Mouse (Mus musculus): Measurements from ENCODE around the gene Unc13d. TPM values are rescaled to one million over a fixed set of nuclear protein-coding genes. Genes with fewer than 3 reads are reported as not detected.

The Unc13d gene
- total and polyA plus RNA-seq, 3 experiments: 8.9 to 15.7 (median 14.0) TPM

- peaks cover 8% of the 10 kb centered on the region for H3K9me3 ChIP-seq (replicated peaks; ENCODE audit: low read length)
- no peak overlapping the region for H3K4me3 ChIP-seq (replicated peaks in 1 of 3; ENCODE audit: low read depth in 2 of 3, low read length in 2 of 3, poor library complexity in 1 of 3)
- no peak overlapping the region for H3K9ac ChIP-seq (ENCODE audit: insufficient read depth, low read depth)
- no peaks in the 10 kb centered on the region for H3K27me3 ChIP-seq (replicated peaks)
- no peaks in the 10 kb centered on the region for H3K79me2 ChIP-seq (replicated peaks; ENCODE audit: control insufficient read depth, extremely low read depth, insufficient read depth, poor library complexity, severe bottlenecking)
- peaks cover 18 to 27% of the 10 kb centered on the region in 2 experiments for H3K4me1 ChIP-seq (ENCODE audit: control insufficient read depth in 1 of 2, insufficient read depth in 2 of 2)
- no peaks in the 10 kb centered on the region for H3K36me3 ChIP-seq (replicated peaks in 1 of 2; ENCODE audit: control insufficient read depth in 1 of 2, insufficient read depth in 1 of 2, low read length in 1 of 2)
- no peak overlapping the region for H3K27ac ChIP-seq (ENCODE audit: insufficient read depth, low read depth)
- DNase-seq (ENCODE audit: extremely low read depth): no peak
- dilution Hi-C loops (cut with MboI; ENCODE audit: extremely low pct_ligation_motif_present, extremely low pct_unique_long_range_greater_than_20kb, low sequenced_read_pairs): no loop called here
- no peak for TF ChIP-seq MXI1 (IDR thresholded peaks at IDR 0.05; ENCODE audit: low read depth, low read length)
- TF ChIP-seq CTCF (conservative IDR thresholded peaks at IDR 0.05 in 1 of 2, IDR thresholded peaks at IDR 0.05 in 1 of 2; ENCODE audit: low read depth in 2 of 2, low read length in 2 of 2): no peak
- no peak for TF ChIP-seq CHD1 (IDR thresholded peaks at IDR 0.05; ENCODE audit: low read depth, low read length)
- no peak for TF ChIP-seq SIN3A (IDR thresholded peaks at IDR 0.05; ENCODE audit: low read length)
- no peak for TF ChIP-seq MYC (IDR thresholded peaks at IDR 0.05; ENCODE audit: low read depth, low read length)
- no peak overlapping the region for H3K4me2 ChIP-seq (ENCODE audit: insufficient read depth, low read depth, poor library complexity, severe bottlenecking)
- in situ Hi-C loops (cut with MboI; ENCODE audit: low pct_ligation_motif_present, low pct_unique_long_range_greater_than_20kb, low sequenced_read_pairs): no loop called here
Observed at GRCm38 (mm10) chr11:116105065-116105464, 27.3 kb upstream of the Unc13d start.

GRCm38 (mm10) chr11:116104006-116104646 lies 26.4 kb upstream of the Unc13d start:
- H3K4me2 ChIP-seq (ENCODE audit: insufficient read depth, low read depth, poor library complexity, severe bottlenecking): 0 out of 2 replicates have a peak overlapping the region, but pooled peaks have one; percentile 13
- no peak overlapping the region for H3K27ac ChIP-seq (ENCODE audit: insufficient read depth, low read depth)
- no peak for DNase-seq (ENCODE audit: extremely low read depth)
- dilution Hi-C loops (cut with MboI; ENCODE audit: extremely low pct_ligation_motif_present, extremely low pct_unique_long_range_greater_than_20kb, low sequenced_read_pairs) (no loop called here), in situ Hi-C loops (cut with MboI; ENCODE audit: low pct_ligation_motif_present, low pct_unique_long_range_greater_than_20kb, low sequenced_read_pairs) (no loop called here)
- H3K27me3 ChIP-seq (replicated peaks): peaks cover 2% of the 10 kb centered on the region
- H3K9ac ChIP-seq (ENCODE audit: insufficient read depth, low read depth): no peak overlapping the region
- H3K36me3 ChIP-seq (replicated peaks in 1 of 2; ENCODE audit: control insufficient read depth in 1 of 2, insufficient read depth in 1 of 2, low read length in 1 of 2): no peaks in the 10 kb centered on the region
- peaks cover 18 to 27% of the 10 kb centered on the region in 2 experiments for H3K4me1 ChIP-seq (ENCODE audit: control insufficient read depth in 1 of 2, insufficient read depth in 2 of 2)
- no peaks in the 10 kb centered on the region for H3K9me3 ChIP-seq (replicated peaks; ENCODE audit: low read length)
- H3K4me3 ChIP-seq (replicated peaks in 1 of 3; ENCODE audit: low read depth in 2 of 3, low read length in 2 of 3, poor library complexity in 1 of 3): no peak overlapping the region
- no peaks in the 10 kb centered on the region for H3K79me2 ChIP-seq (replicated peaks; ENCODE audit: control insufficient read depth, extremely low read depth, insufficient read depth, poor library complexity, severe bottlenecking)
- TF ChIP-seq HCFC1 (IDR thresholded peaks at IDR 0.05; ENCODE audit: low read depth, low read length): no peak
- TF ChIP-seq TCF12 (IDR thresholded peaks at IDR 0.05; ENCODE audit: low read depth, low read length): no peak
- TF ChIP-seq MEF2A (IDR thresholded peaks at IDR 0.05; ENCODE audit: borderline replicate concordance, low read depth, low read length): peak; percentile 65; the same call in 1 of the 2 replicates
- no peak for TF ChIP-seq USF1 (IDR thresholded peaks at IDR 0.05; ENCODE audit: low read depth, low read length)
- TF ChIP-seq IRF4 (IDR thresholded peaks at IDR 0.05; ENCODE audit: low read depth, low read length): no peak
- TF ChIP-seq SMC3 (IDR thresholded peaks at IDR 0.05; ENCODE audit: low read depth, low read length): no peak

GRCm38 (mm10) chr11:116103572-116103971 lies 25.8 kb upstream of the Unc13d start:
- Histone ChIP-seq H3K79me2 (replicated peaks; ENCODE audit: control insufficient read depth, extremely low read depth, insufficient read depth, poor library complexity, severe bottlenecking) (no peaks in the 10 kb centered on the region), H3K36me3 (replicated peaks in 1 of 2; ENCODE audit: control insufficient read depth in 1 of 2, insufficient read depth in 1 of 2, low read length in 1 of 2) (no peaks in the 10 kb centered on the region), H3K9me3 (replicated peaks; ENCODE audit: low read length) (no peaks in the 10 kb centered on the region), H3K4me3 (replicated peaks in 1 of 3; ENCODE audit: low read depth in 2 of 3, low read length in 2 of 3, poor library complexity in 1 of 3) (no peak overlapping the region), H3K9ac (ENCODE audit: insufficient read depth, low read depth) (no peak overlapping the region), H3K27me3 (replicated peaks) (peaks cover 4% of the 10 kb centered on the region), H3K4me2 (ENCODE audit: insufficient read depth, low read depth, poor library complexity, severe bottlenecking) (no peak overlapping the region), H3K27ac (ENCODE audit: insufficient read depth, low read depth) (no peak overlapping the region), H3K4me1 (ENCODE audit: control insufficient read depth in 1 of 2, insufficient read depth in 2 of 2) (peaks cover 18 to 27% of the 10 kb centered on the region in 2 experiments)
- in situ Hi-C loops (cut with MboI; ENCODE audit: low pct_ligation_motif_present, low pct_unique_long_range_greater_than_20kb, low sequenced_read_pairs): no loop called here
- dilution Hi-C loops (cut with MboI; ENCODE audit: extremely low pct_ligation_motif_present, extremely low pct_unique_long_range_greater_than_20kb, low sequenced_read_pairs): no loop called here
- no peak for DNase-seq (ENCODE audit: extremely low read depth)
- TF ChIP-seq MYC (IDR thresholded peaks at IDR 0.05; ENCODE audit: low read depth, low read length) (no peak), RCOR1 (conservative IDR thresholded peaks at IDR 0.05; ENCODE audit: low read depth, low read length) (no peak), IRF4 (IDR thresholded peaks at IDR 0.05; ENCODE audit: low read depth, low read length) (0 out of 2 replicates have a peak, but pooled peaks have one; percentile 8), E2F4 (IDR thresholded peaks at IDR 0.05; ENCODE audit: insufficient replicate concordance, low read depth, low read length) (no peak)
